Mouse (Mus musculus) embryonic fibroblast, embryonic 13.5 days (primary cell): ENCODE measurements around the gene Tmem235. TPM values are rescaled to one million over a fixed set of nuclear protein-coding genes. Genes with fewer than 3 reads are reported as not detected.

Experiments
- H3K27ac ChIP-seq: 2 replicates; pipeline ENCODE4 v1.5.1; 2012; ENCODE audit warnings: low read length, control low read depth, inconsistent platforms; ENCODE audit not compliant: insufficient read depth
- H3K4me1 ChIP-seq: 2 replicates; pipeline ENCODE4 v1.6.1; 2011; ENCODE audit warnings: low read length; ENCODE audit not compliant: control insufficient read depth, insufficient read depth
- H3K4me3 ChIP-seq: 2 replicates; pipeline ENCODE4 v1.5.1; 2011; ENCODE audit warnings: mild to moderate bottlenecking, control low read depth, low read length; ENCODE audit not compliant: insufficient read depth
- CTCF ChIP-seq: IDR thresholded peaks from 2 replicates; pipeline ENCODE4 v1.5.1; 2011; ENCODE audit warnings: mild to moderate bottlenecking, control low read depth, low read length, moderate library complexity, borderline replicate concordance; ENCODE audit not compliant: insufficient read depth
- POLR2A ChIP-seq: IDR thresholded peaks from 2 replicates; pipeline ENCODE4 v1.6.1; 2011; ENCODE audit warnings: low read depth, mild to moderate bottlenecking, control low read depth, low read length, moderate library complexity
- polyA plus RNA-seq: library from polyadenylated mRNA; stranded (reverse); fragments of >200 nt; gene quantifications from 2 replicates; pipeline ENCODE4 v1.2.4, GENCODE M21; 2011; ENCODE audit warnings: low read depth; ENCODE audit not compliant: missing spikeins, insufficient read length

The Tmem235 gene
- polyA plus RNA-seq, 1 experiment = not detected

GRCm38 (mm10) chr11:117864805-117865204 is 4.3 kb downstream of the Tmem235 start:
- Histone ChIP-seq H3K27ac (no peak overlapping the region), H3K4me1 (no peaks in the 10 kb centered on the region), H3K4me3 (no peak overlapping the region)
- no peak for TF ChIP-seq CTCF
- TF ChIP-seq POLR2A = no peak

- H3K4me1 ChIP-seq = no peaks in the 10 kb centered on the region
- H3K27ac ChIP-seq = no peak overlapping the region
- H3K4me3 ChIP-seq = no peak overlapping the region
- TF ChIP-seq POLR2A = no peak
- no peak for TF ChIP-seq CTCF
Measured at GRCm38 (mm10) chr11:117865988-117866387, 5.4 kb downstream of the Tmem235 start.

- Histone ChIP-seq H3K27ac (no peak overlapping the region), H3K4me1 (no peaks in the 10 kb centered on the region), H3K4me3 (no peak overlapping the region)
- TF ChIP-seq CTCF (peak; percentile 96), POLR2A (no peak)
Measured at GRCm38 (mm10) chr11:117870688-117871365, 10.3 kb downstream of the Tmem235 start.

GRCm38 (mm10) chr11:117871376-117871775 is 10.8 kb downstream of the Tmem235 start:
- no peak overlapping the region for H3K4me3 ChIP-seq
- no peak overlapping the region for H3K27ac ChIP-seq
- TF ChIP-seq CTCF = no peak
- no peak for TF ChIP-seq POLR2A
- H3K4me1 ChIP-seq = no peaks in the 10 kb centered on the region

- TF ChIP-seq CTCF (no peak), POLR2A (no peak)
- H3K4me3 ChIP-seq = no peak overlapping the region
- H3K27ac ChIP-seq = no peak overlapping the region
- no peaks in the 10 kb centered on the region for H3K4me1 ChIP-seq
Measured at GRCm38 (mm10) chr11:117871911-117872584, 11.5 kb downstream of the Tmem235 start.

GRCm38 (mm10) chr11:117872861-117873608 is 12.5 kb downstream of the Tmem235 start, which contains the start of gene Tha1:
TSS of gene Tha1 (minus strand) at chr11:117873481.
- H3K4me1 ChIP-seq = no peaks in the 10 kb centered on the region
- no peak within 1 kb of the TSS for H3K27ac ChIP-seq
- TF ChIP-seq POLR2A = peak; percentile 72
- no peak for TF ChIP-seq CTCF
- peak within 1 kb of the TSS; percentile 60 for H3K4me3 ChIP-seq

- TF ChIP-seq POLR2A (no peak), CTCF (no peak)
- H3K4me1 ChIP-seq = no peaks in the 10 kb centered on the region
- no peak overlapping the region for H3K4me3 ChIP-seq
- no peak overlapping the region for H3K27ac ChIP-seq
Measured at GRCm38 (mm10) chr11:117874419-117874818, 13.9 kb downstream of the Tmem235 start.

GRCm38 (mm10) chr11:117875681-117876080 is 15.1 kb downstream of the Tmem235 start:
- Histone ChIP-seq H3K4me3 (no peak overlapping the region), H3K27ac (no peak overlapping the region), H3K4me1 (no peaks in the 10 kb centered on the region)
- no peak for TF ChIP-seq CTCF
- no peak for TF ChIP-seq POLR2A

- H3K4me1 ChIP-seq = 0 out of 2 replicates have a peak, but pooled peaks cover 3% of the 10 kb centered on the region
- H3K4me3 ChIP-seq = no peak overlapping the region
- no peak overlapping the region for H3K27ac ChIP-seq
- TF ChIP-seq CTCF (no peak), POLR2A (no peak)
Measured at GRCm38 (mm10) chr11:117877917-117878745, 17.6 kb downstream of the Tmem235 start.
